Mouse (Mus musculus) ES-Bruce4 (cell line): ENCODE measurements around the gene Wasf2. TPM values are rescaled to one million over a fixed set of nuclear protein-coding genes. Genes with fewer than 3 reads are reported as not detected.
A peak's percentile ranks its signal among the peaks of the same experiment; 100 is the strongest.

Source experiments
- H3K27ac ChIP-seq: 2 replicates; pipeline ENCODE4 v1.5.1; 2012; ENCODE audit warnings: low read length, inconsistent platforms; ENCODE audit not compliant: insufficient read depth
- H3K27me3 ChIP-seq: 2 replicates; pipeline ENCODE4 v1.6.1; 2012; ENCODE audit warnings: mild to moderate bottlenecking, low read length, inconsistent platforms; ENCODE audit not compliant: control insufficient read depth, poor library complexity, insufficient read depth, severe bottlenecking
- H3K36me3 ChIP-seq: 2 replicates; pipeline ENCODE4 v1.6.1; 2012; ENCODE audit warnings: inconsistent platforms, mild to moderate bottlenecking, low read length, moderate library complexity; ENCODE audit not compliant: control insufficient read depth, poor library complexity, insufficient read depth, severe bottlenecking
- H3K4me1 ChIP-seq: one replicate; pipeline ENCODE4 v1.8.1; 2011; ENCODE audit warnings: low read length; ENCODE audit not compliant: control insufficient read depth, insufficient read depth
- H3K4me3 ChIP-seq: 2 replicates; pipeline ENCODE4 v1.5.1; 2011; ENCODE audit warnings: low read depth, mild to moderate bottlenecking, low read length
- H3K9ac ChIP-seq: 2 replicates; pipeline ENCODE4 v1.6.1; 2012; ENCODE audit warnings: low read depth, mild to moderate bottlenecking, inconsistent platforms; ENCODE audit not compliant: poor library complexity, severe bottlenecking
- H3K9me3 ChIP-seq: replicated peaks from 2 replicates; pipeline ENCODE4 v1.6.1; 2012; ENCODE audit warnings: mild to moderate bottlenecking, low read length, inconsistent platforms; ENCODE audit not compliant: control insufficient read depth, poor library complexity, insufficient read depth, severe bottlenecking
- CTCF ChIP-seq: IDR thresholded peaks from one replicate; pipeline ENCODE4 v1.8.1; 2011; ENCODE audit warnings: low read depth, low read length
- EP300 ChIP-seq: IDR thresholded peaks from 2 replicates; pipeline ENCODE4 v1.6.1; 2011; ENCODE audit warnings: low read depth, low read length; ENCODE audit not compliant: insufficient read depth
- POLR2A ChIP-seq: IDR thresholded peaks from one replicate; pipeline ENCODE4 v1.8.1; 2011; ENCODE audit warnings: low read length; ENCODE audit not compliant: insufficient read depth
- polyA plus RNA-seq: library from polyadenylated mRNA; stranded (reverse); fragments of >200 nt; gene quantifications from 2 replicates; pipeline ENCODE4 v1.2.4, GENCODE M21; 2011; ENCODE audit warnings: low read depth; ENCODE audit not compliant: missing spikeins, insufficient read depth, insufficient read length

Gene Wasf2
- polyA plus RNA-seq, 1 experiment, result 103 TPM

DNA sequence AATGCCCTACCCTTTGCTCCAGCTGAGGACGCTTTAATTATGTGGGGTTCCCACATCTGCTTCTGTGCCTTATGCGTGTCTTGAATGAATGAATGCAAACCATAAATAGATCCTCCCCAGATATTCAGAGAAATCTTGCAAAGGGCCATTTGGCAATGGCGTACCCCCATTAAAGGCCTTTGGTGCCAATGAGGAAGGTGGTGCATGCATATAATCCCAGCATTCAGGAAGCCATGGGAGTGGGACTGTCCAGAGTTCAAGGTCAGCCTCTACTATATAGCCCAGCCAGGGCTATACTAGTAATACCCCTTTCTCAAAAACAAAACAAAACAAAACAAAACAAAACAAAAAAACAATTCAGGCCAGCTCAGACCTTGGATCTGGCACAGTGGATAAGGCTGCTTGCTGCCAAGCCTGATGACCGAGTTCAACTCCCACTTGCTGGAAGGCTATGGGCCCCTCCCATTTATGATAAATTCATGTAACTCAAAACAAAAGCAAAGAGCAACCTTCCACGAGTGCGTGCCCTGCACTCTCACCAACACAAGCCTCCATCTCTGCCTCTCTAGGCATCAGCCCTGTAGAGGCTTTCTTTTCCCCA lies 11.4 kb upstream of the Wasf2 start:
- Histone ChIP-seq H3K4me1 (peaks cover 23% of the 10 kb centered on the region), H3K27ac (peak overlapping the region; percentile 95), H3K36me3 (no peaks in the 10 kb centered on the region), H3K27me3 (no peaks in the 10 kb centered on the region), H3K4me3 (no peak overlapping the region), H3K9me3 (no peaks in the 10 kb centered on the region), H3K9ac (peak overlapping the region; percentile 46; the same call in 1 of the 2 replicates)
- no peak for TF ChIP-seq CTCF

- peak overlapping the region; percentile 95 for H3K27ac ChIP-seq
- TF ChIP-seq CTCF (no peak), EP300 (no peak), POLR2A (no peak)
- no peak overlapping the region for H3K4me3 ChIP-seq
- H3K27me3 ChIP-seq, result no peaks in the 10 kb centered on the region
- H3K36me3 ChIP-seq, result no peaks in the 10 kb centered on the region
- H3K9me3 ChIP-seq, result peaks cover 7% of the 10 kb centered on the region; the same call in 1 of the 2 replicates
- H3K4me1 ChIP-seq, result peaks cover 21% of the 10 kb centered on the region
- H3K9ac ChIP-seq, result 0 out of 2 replicates have a peak overlapping the region, but pooled peaks have one; percentile 27
These were observed 10.7 kb upstream of the Wasf2 start for GRCm38 (mm10) chr4:133119579-133119978.

GRCm38 (mm10) chr4:133120833-133121321 lies 9.4 kb upstream of the Wasf2 start:
- no peak overlapping the region for H3K4me3 ChIP-seq
- no peaks in the 10 kb centered on the region for H3K27me3 ChIP-seq
- peaks cover 17% of the 10 kb centered on the region for H3K4me1 ChIP-seq
- peak overlapping the region; percentile 41 for H3K9ac ChIP-seq
- H3K27ac ChIP-seq, result peak overlapping the region; percentile 99
- TF ChIP-seq POLR2A, result no peak
- no peak for TF ChIP-seq CTCF
- TF ChIP-seq EP300, result peak; percentile 81
- peaks cover 7% of the 10 kb centered on the region; the same call in 1 of the 2 replicates for H3K9me3 ChIP-seq
- H3K36me3 ChIP-seq, result no peaks in the 10 kb centered on the region

- Histone ChIP-seq H3K4me3 (no peak overlapping the region), H3K27me3 (no peaks in the 10 kb centered on the region), H3K9ac (peak overlapping the region; percentile 41; the same call in 1 of the 2 replicates), H3K27ac (peak overlapping the region; percentile 99), H3K4me1 (peaks cover 14% of the 10 kb centered on the region), H3K36me3 (no peaks in the 10 kb centered on the region), H3K9me3 (peaks cover 7% of the 10 kb centered on the region; the same call in 1 of the 2 replicates)
- TF ChIP-seq POLR2A (no peak), EP300 (0 out of 2 replicates have a peak, but pooled peaks have one; percentile 6), CTCF (no peak)
These were observed 8.9 kb upstream of the Wasf2 start for GRCm38 (mm10) chr4:133121416-133121815.

DNA sequence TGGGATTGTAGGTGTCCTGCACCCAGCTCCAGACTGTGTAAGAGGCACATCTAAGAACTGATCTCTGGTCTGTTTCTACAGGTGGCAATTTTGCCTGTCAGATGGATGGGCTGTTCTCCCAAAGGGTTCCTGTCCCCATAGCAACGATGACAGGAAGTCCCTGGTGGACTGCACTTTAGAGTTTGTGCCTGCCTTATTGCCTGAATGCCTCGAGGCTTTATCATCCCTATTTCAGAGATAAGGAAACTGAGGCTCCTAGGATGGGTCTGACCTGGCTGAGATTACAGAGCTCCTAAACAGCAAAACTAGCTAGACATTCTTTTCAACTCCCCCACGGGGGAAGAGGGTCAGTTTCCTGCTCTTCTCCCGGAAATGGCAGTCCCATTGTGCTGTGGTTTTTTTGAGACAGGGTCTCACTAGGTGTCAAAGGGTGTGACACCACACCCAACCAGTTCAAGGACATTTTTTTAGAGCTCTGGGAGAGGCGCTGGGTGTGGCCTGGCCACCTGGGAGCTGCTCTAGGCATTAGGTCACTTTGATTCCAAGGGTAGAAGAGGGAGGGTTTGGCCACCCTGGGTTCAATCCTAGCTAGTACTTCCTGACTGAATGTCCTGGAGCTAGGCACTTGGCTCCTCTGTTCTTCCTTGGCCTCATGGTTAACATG lies 8.2 kb upstream of the Wasf2 start:
- Histone ChIP-seq H3K27me3 (no peaks in the 10 kb centered on the region), H3K4me1 (peaks cover 12% of the 10 kb centered on the region), H3K36me3 (no peaks in the 10 kb centered on the region), H3K4me3 (no peak overlapping the region), H3K9ac (peak overlapping the region; percentile 41; the same call in 1 of the 2 replicates), H3K9me3 (peaks cover 7% of the 10 kb centered on the region; the same call in 1 of the 2 replicates), H3K27ac (peak overlapping the region; percentile 99)
- no peak for TF ChIP-seq CTCF
- no peak for TF ChIP-seq POLR2A
- TF ChIP-seq EP300, result peak; percentile 100

- H3K9ac ChIP-seq, result no peak overlapping the region
- TF ChIP-seq POLR2A, result no peak
- no peak for TF ChIP-seq EP300
- TF ChIP-seq CTCF, result no peak
- H3K27ac ChIP-seq, result peak overlapping the region; percentile 22; the same call in 1 of the 2 replicates
- H3K9me3 ChIP-seq, result peaks cover 7% of the 10 kb centered on the region; the same call in 1 of the 2 replicates
- H3K4me1 ChIP-seq, result peaks cover 2% of the 10 kb centered on the region
- no peaks in the 10 kb centered on the region for H3K27me3 ChIP-seq
- no peaks in the 10 kb centered on the region for H3K36me3 ChIP-seq
- no peak overlapping the region for H3K4me3 ChIP-seq
These were observed 3.2 kb upstream of the Wasf2 start for GRCm38 (mm10) chr4:133127079-133127478.
